Mouse (Mus musculus): ENCODE data around the gene Gm37240. TPM values are rescaled to one million over a fixed set of nuclear protein-coding genes. Genes with fewer than 3 reads are reported as not detected.

The Gm37240 gene
- polyA plus RNA-seq, 1 experiment from 2014 or later: 2.8 TPM

- no peak overlapping the region for H3K27ac ChIP-seq (replicated peaks)
- no peaks in the 10 kb centered on the region for H3K4me1 ChIP-seq
- H3K4me3 ChIP-seq: no peak overlapping the region
- no peaks in the 10 kb centered on the region for H3K27me3 ChIP-seq (replicated peaks; ENCODE audit: low read depth, poor library complexity, severe bottlenecking)
- H3K36me3 ChIP-seq (replicated peaks): no peaks in the 10 kb centered on the region
- DNase-seq (ENCODE audit: low spot score): no peak
- WGBS: 84% methylated on average over 6 of the region's 6 CpGs
- no peaks in the 10 kb centered on the region for H3K9me3 ChIP-seq
Measured at GRCm38 (mm10) chr3:84921704-84922420, 965.5 kb downstream of the Gm37240 start.

- no peak overlapping the region for H3K27ac ChIP-seq (replicated peaks)
- no peak overlapping the region for H3K4me3 ChIP-seq
- 88% methylated on average over 9 of the region's 9 CpGs for WGBS
- H3K9me3 ChIP-seq: no peaks in the 10 kb centered on the region
- H3K36me3 ChIP-seq (replicated peaks): no peaks in the 10 kb centered on the region
- H3K27me3 ChIP-seq (replicated peaks; ENCODE audit: low read depth, poor library complexity, severe bottlenecking): no peaks in the 10 kb centered on the region
- no peak for DNase-seq (ENCODE audit: low spot score)
- no peaks in the 10 kb centered on the region for H3K4me1 ChIP-seq
Measured at GRCm38 (mm10) chr3:84917903-84918679, 969.2 kb downstream of the Gm37240 start.

DNA sequence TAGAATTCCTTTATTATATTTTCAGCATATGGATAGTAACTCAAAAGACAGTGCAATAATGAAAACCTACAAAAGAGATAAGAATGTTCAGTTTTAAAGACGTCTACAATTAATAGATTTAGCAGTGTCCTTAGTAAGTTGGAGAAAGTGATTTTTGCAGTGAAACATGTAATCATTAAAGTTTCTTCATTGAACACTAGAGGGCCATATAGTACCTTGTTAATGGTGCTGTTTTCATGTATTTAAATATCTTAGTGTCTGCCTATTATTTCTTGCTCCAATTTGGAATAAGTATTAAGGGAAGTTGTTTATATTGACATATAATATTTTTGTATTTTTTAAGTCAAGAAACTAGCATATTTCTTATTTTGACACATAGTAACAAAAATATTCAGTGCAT is 973.0 kb downstream of the Gm37240 start:
- 62% methylated on average over 1 of the region's 1 CpGs for WGBS
- H3K4me3 ChIP-seq: no peak overlapping the region

DNA sequence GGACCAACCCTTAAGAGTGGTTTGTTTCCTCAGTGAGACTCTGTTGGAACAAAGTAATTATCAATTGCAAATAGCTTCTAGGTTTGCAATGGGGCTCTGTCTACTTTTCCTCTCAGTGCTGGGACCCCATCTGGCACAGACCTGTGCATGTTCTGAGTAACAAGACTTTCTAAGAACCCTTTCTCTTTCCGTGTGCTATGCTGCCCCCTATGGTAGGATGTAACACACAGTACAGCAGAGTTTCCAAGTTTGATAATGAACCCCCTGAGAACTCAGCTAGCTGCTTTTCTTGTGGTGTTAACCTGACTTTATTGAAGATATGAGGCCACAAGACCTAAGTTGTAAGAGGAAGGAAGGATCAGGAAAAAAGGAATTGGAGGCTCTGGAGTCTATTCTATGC is 980.8 kb downstream of the Gm37240 start:
- DNase-seq (ENCODE audit: low spot score): peak; percentile 20
- peaks cover 6% of the 10 kb centered on the region; the same call in 1 of the 2 replicates for H3K36me3 ChIP-seq (replicated peaks)
- no peak overlapping the region for H3K27ac ChIP-seq (replicated peaks)
- no peaks in the 10 kb centered on the region for H3K27me3 ChIP-seq (replicated peaks; ENCODE audit: low read depth, poor library complexity, severe bottlenecking)
- H3K9me3 ChIP-seq: no peaks in the 10 kb centered on the region
- no peaks in the 10 kb centered on the region for H3K4me1 ChIP-seq
- H3K4me3 ChIP-seq: no peak overlapping the region
- WGBS: 29% methylated on average over 1 of the region's 1 CpGs

More for the DNA sequence above, 973.0 kb downstream of the Gm37240 start:
- no peaks in the 10 kb centered on the region for H3K27me3 ChIP-seq (replicated peaks; ENCODE audit: low read depth, poor library complexity, severe bottlenecking)
- no peak for DNase-seq (ENCODE audit: low spot score)
- no peaks in the 10 kb centered on the region for H3K36me3 ChIP-seq (replicated peaks)
- H3K27ac ChIP-seq (replicated peaks): no peak overlapping the region
- no peaks in the 10 kb centered on the region for H3K9me3 ChIP-seq
- H3K4me1 ChIP-seq: no peaks in the 10 kb centered on the region

DNA sequence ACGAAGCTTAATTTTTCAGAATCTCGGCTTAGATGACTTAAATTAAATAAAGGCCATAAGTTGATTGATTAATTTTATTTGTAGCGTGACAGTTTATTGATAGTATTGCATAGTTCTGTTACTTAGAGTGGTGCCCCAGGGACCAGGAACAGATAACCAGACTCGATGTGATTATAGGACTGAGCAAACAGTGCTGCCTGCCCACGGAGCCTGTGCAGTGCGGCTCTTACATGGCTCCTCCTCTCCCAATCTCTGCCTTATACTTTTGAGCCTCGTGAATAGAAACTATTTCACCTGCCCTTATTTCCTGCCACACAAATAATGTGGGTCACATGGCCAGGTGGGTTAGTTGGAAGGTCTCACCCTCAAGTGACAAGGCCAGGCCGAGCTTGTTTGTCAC is 989.4 kb downstream of the Gm37240 start:
- no peaks in the 10 kb centered on the region for H3K4me1 ChIP-seq
- H3K36me3 ChIP-seq (replicated peaks): peaks cover 6% of the 10 kb centered on the region; the same call in 1 of the 2 replicates
- WGBS: 88% methylated on average over 8 of the region's 8 CpGs
- H3K9me3 ChIP-seq: no peaks in the 10 kb centered on the region
- no peak overlapping the region for H3K27ac ChIP-seq (replicated peaks)
- no peak overlapping the region for H3K4me3 ChIP-seq
- no peak for DNase-seq (ENCODE audit: low spot score)
- no peaks in the 10 kb centered on the region for H3K27me3 ChIP-seq (replicated peaks; ENCODE audit: low read depth, poor library complexity, severe bottlenecking)

GRCm38 (mm10) chr3:84890983-84891382 is 996.3 kb downstream of the Gm37240 start:
- Histone ChIP-seq H3K27me3 (replicated peaks; ENCODE audit: low read depth, poor library complexity, severe bottlenecking) (no peaks in the 10 kb centered on the region), H3K4me3 (no peak overlapping the region), H3K36me3 (replicated peaks) (peaks cover 6% of the 10 kb centered on the region; the same call in 1 of the 2 replicates), H3K4me1 (no peaks in the 10 kb centered on the region), H3K9me3 (no peaks in the 10 kb centered on the region), H3K27ac (replicated peaks) (no peak overlapping the region)
- DNase-seq (ENCODE audit: low spot score): no peak
- WGBS: 94% methylated on average over 5 of the region's 5 CpGs

DNA sequence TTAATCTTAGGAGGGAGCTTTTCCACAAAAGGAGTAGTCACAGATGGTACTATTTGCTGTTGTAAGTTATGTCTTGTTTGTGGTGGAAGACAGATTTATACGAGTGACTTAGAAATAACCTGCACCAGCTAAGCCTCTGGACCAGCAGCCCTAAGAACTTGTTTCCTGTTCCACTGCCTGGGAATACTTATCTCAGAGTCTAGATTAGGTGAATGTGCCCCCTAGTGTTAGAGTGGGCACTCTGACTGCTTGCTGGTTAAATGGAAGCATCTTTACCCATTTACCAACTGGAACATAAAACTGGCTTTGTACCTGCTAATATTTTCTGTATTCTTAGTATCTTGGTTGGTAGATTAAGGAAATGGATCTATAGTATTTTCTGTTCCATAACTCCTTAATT is 997.7 kb downstream of the Gm37240 start:
- peaks cover 4% of the 10 kb centered on the region; the same call in 1 of the 2 replicates for H3K4me1 ChIP-seq
- WGBS: 67% methylated on average over 1 of the region's 1 CpGs
- no peaks in the 10 kb centered on the region for H3K9me3 ChIP-seq
- H3K4me3 ChIP-seq: no peak overlapping the region
- H3K36me3 ChIP-seq (replicated peaks): peaks cover 6% of the 10 kb centered on the region; the same call in 1 of the 2 replicates
- DNase-seq (ENCODE audit: low spot score): no peak
- no peaks in the 10 kb centered on the region for H3K27me3 ChIP-seq (replicated peaks; ENCODE audit: low read depth, poor library complexity, severe bottlenecking)
- H3K27ac ChIP-seq (replicated peaks): no peak overlapping the region

- Histone ChIP-seq H3K4me3 (no peak overlapping the region), H3K36me3 (replicated peaks) (peaks cover 3% of the 10 kb centered on the region; the same call in 1 of the 2 replicates), H3K9me3 (no peaks in the 10 kb centered on the region), H3K27ac (replicated peaks) (no peak overlapping the region), H3K27me3 (replicated peaks; ENCODE audit: low read depth, poor library complexity, severe bottlenecking) (no peaks in the 10 kb centered on the region), H3K4me1 (peaks cover 17% of the 10 kb centered on the region)
- DNase-seq (ENCODE audit: low spot score): no peak
- WGBS: 69% methylated on average over 11 of the region's 11 CpGs
Measured at GRCm38 (mm10) chr3:84883817-84884483, 1003.4 kb downstream of the Gm37240 start.

DNA sequence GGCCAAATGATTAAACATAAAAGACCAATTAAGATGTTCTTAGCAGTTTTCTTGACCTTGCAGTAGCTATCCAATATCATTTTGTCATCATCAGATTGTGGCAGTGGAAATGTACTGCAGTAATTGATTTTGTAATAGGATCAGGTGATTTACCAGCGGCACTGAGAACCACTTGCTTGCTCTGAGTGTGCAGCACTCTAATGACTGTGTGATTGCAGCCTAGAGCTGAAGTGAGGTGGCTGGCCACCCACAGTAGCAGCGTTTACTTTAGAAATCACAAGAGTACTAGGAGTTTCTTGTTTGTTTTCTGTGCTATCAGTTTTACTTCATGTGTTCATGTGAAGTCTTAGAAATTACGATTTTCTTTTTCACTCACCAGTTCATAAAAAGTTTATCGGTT is 1011.1 kb downstream of the Gm37240 start:
- WGBS: 86% methylated on average over 4 of the region's 4 CpGs
- DNase-seq (ENCODE audit: low spot score): no peak
- no peaks in the 10 kb centered on the region for H3K4me1 ChIP-seq
- no peaks in the 10 kb centered on the region for H3K27me3 ChIP-seq (replicated peaks; ENCODE audit: low read depth, poor library complexity, severe bottlenecking)
- no peak overlapping the region for H3K4me3 ChIP-seq
- no peaks in the 10 kb centered on the region; the same call in 1 of the 2 replicates for H3K36me3 ChIP-seq (replicated peaks)
- H3K9me3 ChIP-seq: no peaks in the 10 kb centered on the region
- no peak overlapping the region for H3K27ac ChIP-seq (replicated peaks)

DNA sequence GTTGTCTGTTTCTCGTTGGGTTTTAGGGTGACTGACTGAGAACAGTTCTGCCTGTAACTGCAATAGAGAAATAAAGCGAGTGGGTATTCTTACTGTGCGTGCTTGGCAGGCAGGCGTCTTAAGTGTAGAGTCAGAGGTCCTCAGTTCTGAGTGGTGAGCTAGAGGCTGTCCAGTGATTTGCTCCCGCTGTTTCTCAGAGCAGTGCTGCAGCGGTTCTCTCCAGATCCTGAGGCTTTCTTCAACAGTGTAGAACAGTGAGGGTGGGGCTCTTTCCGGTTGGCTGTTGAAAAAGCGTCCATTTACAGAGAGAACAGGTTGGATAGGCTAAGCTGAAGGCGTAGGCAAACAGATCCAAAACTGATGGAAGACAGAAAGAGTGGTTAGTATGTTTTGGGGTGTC is 1012.0 kb downstream of the Gm37240 start:
- Histone ChIP-seq H3K27me3 (replicated peaks; ENCODE audit: low read depth, poor library complexity, severe bottlenecking) (no peaks in the 10 kb centered on the region), H3K4me3 (no peak overlapping the region), H3K27ac (replicated peaks) (no peak overlapping the region), H3K4me1 (no peaks in the 10 kb centered on the region), H3K36me3 (replicated peaks) (no peaks in the 10 kb centered on the region; the same call in 1 of the 2 replicates), H3K9me3 (no peaks in the 10 kb centered on the region)
- no peak for DNase-seq (ENCODE audit: low spot score)
- 84% methylated on average over 9 of the region's 9 CpGs for WGBS

DNA sequence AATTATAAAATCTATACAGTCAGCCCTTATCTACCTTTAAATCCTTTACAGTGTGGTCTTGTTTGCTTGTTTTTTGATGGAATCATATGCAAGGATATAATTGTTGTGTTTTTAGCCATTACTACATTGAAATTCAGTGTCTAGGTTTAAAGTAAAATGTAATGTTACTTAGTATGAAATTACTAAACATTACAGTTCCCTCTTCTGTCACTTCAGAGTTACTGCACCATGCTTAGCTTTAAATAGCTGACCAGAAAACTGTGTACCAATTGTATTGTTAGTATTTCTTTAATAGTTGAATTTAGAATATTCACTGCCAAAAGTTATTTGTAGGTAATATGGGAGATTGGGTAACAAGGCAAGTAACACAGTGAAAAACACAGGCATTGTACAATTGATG is 1017.2 kb downstream of the Gm37240 start:
- H3K4me1 ChIP-seq: no peaks in the 10 kb centered on the region
- H3K9me3 ChIP-seq: no peaks in the 10 kb centered on the region
- no peaks in the 10 kb centered on the region for H3K27me3 ChIP-seq (replicated peaks; ENCODE audit: low read depth, poor library complexity, severe bottlenecking)
- H3K36me3 ChIP-seq (replicated peaks): no peaks in the 10 kb centered on the region; the same call in 1 of the 2 replicates
- H3K4me3 ChIP-seq: no peak overlapping the region
- DNase-seq (ENCODE audit: low spot score): no peak
- no peak overlapping the region for H3K27ac ChIP-seq (replicated peaks)

DNA sequence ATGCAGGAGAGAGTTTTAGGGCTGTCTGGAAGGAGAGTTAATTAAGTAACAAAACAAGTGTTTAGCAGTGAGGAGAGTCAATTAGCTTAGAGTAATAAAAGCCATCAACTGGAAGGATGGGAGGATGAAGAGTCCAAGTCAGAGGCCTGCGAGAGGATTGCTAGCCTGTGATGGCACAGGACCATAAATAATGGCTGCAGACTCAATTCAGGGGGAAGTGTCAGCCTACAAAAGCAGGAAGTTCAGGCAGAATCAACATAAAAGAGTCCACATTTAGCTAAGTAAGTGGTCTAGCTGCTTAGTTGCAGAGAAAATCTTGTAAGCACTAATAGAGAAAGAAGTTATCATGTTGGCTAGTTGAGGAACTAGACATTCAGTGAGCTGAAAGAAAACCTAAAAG is 1019.3 kb downstream of the Gm37240 start:
- no peak for DNase-seq (ENCODE audit: low spot score)
- WGBS: 73% methylated on average over 1 of the region's 1 CpGs
- Histone ChIP-seq H3K4me1 (no peaks in the 10 kb centered on the region), H3K9me3 (no peaks in the 10 kb centered on the region), H3K27me3 (replicated peaks; ENCODE audit: low read depth, poor library complexity, severe bottlenecking) (no peaks in the 10 kb centered on the region), H3K27ac (replicated peaks) (no peak overlapping the region), H3K4me3 (no peak overlapping the region), H3K36me3 (replicated peaks) (no peaks in the 10 kb centered on the region; the same call in 1 of the 2 replicates)
